Mouse (Mus musculus): ENCODE results near the gene Prom1.
"Not testable (repeated sequence)": the region's sequence is repeated elsewhere in the genome, so short reads cannot be mapped to it uniquely, and the experiment has no call there.

Gene Prom1

DNA sequence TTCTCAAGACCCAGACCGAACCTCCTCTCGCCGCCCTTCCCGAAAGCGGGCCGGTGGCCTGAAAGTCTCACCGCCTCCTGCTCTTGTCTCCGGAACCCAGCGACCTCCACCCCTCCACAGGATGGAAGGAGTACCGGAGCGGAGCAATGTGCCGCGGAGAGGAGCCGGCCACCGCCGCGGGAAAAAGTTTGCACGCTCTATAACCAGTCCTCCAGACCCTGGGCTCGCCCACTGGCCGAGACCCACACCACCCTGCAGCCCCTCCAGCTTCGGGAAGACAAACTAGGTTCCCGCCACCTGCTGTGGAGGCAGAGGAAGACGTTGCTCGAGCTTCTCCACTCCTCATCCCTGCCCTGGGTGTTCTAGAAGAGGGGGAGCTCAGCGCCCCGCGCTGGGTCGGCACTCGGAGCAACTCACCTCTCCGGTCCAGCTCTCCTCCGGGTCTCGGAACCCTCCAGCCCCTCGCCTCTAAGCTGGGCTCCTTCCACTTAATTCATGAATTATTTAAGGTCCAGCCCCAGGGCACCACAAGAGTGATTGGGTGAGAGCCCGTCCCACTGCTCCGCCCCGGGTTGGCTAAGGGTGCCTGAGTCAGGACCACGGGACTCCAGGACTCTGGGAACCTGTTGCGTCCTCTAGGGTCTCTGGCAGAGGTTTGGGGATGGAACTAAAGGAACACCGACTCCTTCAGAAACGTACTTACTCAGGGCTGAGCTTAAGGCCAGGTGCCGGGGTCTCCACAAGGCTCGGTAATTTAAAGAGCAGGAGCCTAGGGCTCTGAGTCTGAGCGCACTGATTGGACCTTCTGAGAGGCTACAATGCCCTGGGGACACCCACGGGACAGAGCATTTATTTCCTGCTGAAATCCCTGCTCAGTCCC, at the start of gene Prom1:
TSS of gene Prom1 (minus strand) at position 802 of the 880 bp plus-strand sequence.
- in situ Hi-C loops (cut with MboI, MseI), result no loop called here

- in situ Hi-C loops (cut with MboI, MseI), result no loop called here
Measured at GRCm38 (mm10) chr5:44147732-44148131, 45.9 kb upstream of the Prom1 start.

DNA sequence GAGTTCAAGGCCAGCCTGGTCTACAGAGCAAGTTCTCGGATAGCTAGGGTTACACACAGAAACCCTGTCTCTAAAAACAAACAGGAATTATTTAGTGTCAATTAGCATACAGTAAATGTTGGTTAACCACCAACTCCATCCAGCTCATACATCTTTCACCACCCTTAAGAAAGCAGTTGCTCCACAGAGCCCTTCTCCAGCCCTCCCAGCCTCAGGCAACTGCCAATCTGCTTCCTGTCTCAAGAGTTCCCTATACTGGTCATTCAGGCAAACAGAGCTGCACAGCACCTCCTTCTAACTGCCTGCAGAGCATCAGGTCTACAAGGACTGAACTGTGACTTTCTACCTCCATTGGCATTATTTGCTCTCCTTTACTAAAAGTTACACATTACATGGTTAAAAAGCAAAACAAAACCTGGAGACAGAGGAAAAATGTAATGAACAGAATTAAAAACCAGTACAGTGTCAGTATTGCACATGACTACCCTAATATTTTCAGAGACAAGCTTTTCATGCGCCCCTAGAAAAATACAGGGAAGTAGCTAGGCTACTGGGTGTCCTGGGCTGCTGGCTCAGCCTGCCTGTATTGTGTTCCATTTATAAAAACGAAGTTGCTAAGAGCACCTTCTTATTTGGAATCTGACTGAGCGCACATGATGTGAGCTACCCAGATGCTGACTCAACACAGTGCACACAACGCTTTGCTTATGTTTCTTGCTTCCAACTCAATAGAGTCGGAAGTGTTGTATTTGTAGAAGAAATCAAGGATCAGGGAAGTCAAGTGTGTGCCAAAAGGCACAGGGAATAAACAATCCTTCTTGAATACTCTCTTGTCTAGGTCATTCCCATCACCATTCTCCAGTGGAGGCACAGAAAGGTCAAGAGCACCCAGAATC, 44.9 kb upstream of the Prom1 start:
- in situ Hi-C loops (cut with MboI, MseI), result no loop called here

DNA sequence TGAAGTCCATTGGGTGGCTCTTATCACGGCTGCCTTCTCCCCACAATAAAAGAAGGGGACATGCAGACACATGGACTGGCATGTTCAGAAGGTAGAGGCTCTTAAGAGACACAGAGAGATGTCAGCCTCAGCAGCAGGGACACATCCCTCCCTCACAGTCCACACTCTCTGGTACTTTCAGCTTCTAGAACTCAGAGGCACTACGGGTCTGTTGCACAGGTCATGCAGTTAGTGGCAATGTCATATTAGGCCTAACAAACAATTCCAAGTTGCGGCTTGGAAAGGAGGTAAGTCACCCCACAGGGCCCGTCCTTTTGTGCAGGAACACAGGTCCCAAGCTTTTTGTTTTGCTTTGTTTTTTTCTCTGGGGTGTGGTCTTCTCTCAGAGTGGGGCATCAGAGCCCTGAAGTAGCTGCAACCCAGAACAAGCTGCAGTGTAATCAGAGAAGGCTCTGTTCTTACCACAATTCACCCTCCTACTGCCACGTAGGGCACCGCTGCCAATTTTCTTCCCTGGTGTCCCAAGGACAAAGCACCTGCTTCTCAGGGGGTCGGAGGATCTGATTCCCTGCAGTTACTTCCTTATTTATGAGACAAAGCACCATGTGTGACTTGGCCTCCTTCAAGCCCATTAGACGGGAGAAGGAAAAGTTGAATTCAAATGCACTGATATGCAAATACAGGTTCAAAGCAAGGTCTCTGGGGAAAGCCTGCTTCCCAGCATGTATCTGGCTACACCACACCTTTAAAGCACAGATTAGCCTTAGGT, 41.8 kb upstream of the Prom1 start:
- in situ Hi-C loops (cut with MboI, MseI), result no loop called here

DNA sequence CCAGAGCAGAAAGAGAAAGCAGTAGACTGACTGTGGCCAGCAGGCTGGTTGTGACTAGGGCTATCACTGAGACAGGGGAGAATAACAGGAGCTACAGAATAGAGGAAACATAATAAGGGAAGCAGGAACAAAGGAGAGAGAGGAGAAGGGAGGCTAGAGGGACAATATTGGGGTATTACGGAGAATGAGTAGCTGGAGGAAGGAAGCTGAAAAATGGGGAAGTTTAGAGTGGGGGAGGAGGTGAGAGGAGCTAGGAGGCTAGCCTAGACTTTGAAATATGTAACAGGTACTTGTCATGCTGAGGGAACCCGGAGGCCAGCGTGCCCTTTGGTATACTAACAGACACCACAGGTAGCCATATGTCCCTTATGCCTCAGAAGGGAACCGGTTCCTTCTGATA, 25.7 kb upstream of the Prom1 start:
- in situ Hi-C loops (cut with MboI, MseI), result no loop called here

DNA sequence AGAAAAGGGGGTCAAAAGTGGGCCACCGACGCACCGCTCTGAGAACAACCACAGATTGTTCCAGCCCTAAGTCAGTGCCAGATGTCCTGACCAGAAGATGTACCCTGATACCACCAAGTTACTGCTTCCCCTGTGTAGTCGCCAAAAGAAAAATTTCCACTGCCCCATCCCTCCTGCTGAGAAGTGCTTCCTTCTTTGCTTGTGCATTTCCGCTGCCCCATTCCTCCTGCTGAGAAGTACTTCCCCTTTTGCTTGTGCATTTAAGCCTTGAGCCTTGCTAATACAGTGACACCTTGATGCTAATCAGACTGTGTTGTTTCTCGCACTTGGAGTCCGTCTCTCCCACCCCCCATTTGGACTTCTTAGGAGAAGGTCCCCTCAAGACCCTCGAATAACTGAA, 24.7 kb upstream of the Prom1 start:
- in situ Hi-C loops (cut with MboI, MseI), result not testable (repeated sequence)

DNA sequence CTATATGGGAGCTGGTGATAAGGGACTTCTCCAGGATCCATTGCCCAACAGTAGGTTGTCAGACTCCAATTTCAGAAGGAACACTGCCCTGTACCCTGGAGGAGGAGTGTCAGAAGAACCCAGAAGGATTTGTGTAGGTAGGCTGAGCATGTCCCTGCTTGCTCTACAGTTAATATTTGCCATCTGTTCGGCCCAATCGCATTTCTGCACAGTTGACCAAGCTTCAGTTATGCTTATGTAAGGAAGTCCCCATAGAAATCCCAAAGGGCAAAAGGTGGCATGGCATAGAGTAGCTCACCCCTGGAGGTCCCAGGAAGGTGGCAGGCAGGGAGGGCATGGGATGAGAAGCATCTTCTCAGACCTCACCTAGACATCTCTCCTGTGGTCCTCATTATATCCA, 19.6 kb upstream of the Prom1 start:
- in situ Hi-C loops (cut with MboI, MseI), result no loop called here

DNA sequence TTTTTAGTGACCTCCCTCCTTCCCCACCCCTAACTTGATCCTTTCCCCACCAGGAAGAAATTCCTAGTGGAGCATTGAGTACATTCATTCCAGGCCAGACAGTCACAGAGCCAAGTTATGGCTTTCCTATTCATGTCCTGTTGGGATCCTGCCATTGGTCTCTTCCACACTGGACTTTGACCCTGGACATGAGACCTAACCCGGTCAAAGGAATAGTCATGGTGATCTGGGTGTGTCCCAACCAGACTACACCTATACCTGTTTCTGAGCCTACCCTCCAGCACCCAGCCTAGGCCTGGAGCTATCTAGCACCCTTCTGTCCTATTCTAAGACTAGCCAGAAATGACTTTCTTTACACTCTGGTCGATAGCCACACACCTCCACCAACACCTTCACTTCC, 11.3 kb upstream of the Prom1 start:
- in situ Hi-C loops (cut with MboI, MseI), result no loop called here

DNA sequence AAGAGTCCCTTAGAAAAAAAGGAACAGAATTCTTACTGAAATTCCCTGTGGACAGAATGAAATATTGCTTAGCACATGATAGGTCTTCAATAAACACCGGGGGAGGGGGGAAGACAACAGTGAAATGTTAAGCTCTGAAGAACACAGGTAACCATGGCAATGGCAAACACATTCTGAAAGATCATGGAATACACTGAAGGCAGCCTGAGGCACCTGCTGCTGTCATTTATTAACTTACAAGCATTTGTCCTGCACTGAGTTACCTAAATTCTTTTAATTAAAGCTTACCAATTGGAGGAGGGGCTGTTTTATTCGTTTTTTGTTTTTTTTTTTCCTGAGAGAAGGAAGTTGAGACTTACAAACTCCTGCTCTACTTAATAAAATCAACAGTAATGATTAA, 7.3 kb upstream of the Prom1 start:
- in situ Hi-C loops (cut with MboI, MseI), result no loop called here

DNA sequence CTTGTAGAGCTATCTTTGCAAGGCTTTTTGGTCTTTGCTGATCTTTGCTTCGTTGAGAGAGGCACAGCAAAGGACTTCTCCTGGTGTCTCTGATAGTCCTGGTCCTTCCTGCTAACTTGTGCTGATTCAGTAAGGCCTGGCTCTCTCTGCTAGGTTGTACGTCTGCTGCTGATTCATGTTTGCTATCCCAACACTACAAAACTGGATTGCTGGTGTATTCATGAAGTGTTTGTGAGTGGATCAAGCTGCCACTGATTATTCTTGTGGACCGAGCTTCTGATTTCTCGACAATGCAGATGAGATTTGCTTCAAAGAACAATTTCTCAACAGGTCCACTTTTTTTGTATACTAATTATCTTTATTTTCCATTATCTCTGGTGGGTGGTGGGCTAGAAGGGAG, 6.3 kb upstream of the Prom1 start:
- in situ Hi-C loops (cut with MboI, MseI), result no loop called here

DNA sequence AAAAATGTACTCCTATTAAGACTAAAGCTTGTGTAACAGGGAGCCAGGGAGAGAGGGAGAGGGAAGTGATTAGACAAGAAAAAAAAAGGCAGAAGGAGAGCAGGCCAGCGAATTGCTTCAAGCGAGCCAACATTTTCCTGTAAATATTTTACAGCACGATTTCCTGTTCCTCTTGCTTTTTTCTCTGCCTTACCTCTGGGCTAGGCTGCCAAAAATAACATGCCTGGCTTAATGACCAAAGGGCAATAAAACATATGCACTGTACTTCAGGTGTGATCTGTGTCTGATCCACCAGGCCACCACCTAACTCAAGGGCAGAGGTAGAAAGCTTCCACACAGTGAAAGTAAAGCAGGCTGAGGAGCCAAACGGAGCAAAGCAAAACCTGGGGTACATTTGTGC, 3.4 kb upstream of the Prom1 start:
- in situ Hi-C loops (cut with MboI, MseI), result no loop called here

DNA sequence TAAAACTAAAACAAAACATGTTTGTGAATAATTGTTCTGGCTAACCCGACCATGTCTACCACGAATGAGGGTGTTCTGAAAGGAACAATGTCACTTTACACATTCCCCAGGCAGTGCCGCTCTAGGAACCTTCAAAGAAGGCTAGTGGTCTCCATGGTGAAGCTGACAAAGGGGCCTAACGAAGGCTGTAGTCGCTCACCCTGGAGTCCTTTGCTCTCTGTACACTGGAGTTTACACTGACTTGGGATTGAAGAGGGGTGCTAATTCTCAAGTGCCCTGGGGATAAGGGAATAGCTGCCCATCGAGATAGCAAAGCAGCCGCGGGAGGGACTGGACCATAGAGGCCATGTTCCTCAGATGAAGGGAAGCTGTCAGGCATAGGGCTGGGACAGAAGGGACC, 2.9 kb upstream of the Prom1 start:
- in situ Hi-C loops (cut with MboI, MseI), result no loop called here

GRCm38 (mm10) chr5:44104120-44104519, 2.3 kb upstream of the Prom1 start:
- in situ Hi-C loops (cut with MboI, MseI), result no loop called here

- in situ Hi-C loops (cut with MboI, MseI), result no loop called here
Measured at GRCm38 (mm10) chr5:44103121-44103520, 1.3 kb upstream of the Prom1 start.

GRCm38 (mm10) chr5:44100544-44101230, 1.1 kb downstream of the Prom1 start:
- in situ Hi-C loops (cut with MboI, MseI), result no loop called here

- in situ Hi-C loops (cut with MboI, MseI), result no loop called here
Measured at GRCm38 (mm10) chr5:44100187-44100543, 1.7 kb downstream of the Prom1 start.

DNA sequence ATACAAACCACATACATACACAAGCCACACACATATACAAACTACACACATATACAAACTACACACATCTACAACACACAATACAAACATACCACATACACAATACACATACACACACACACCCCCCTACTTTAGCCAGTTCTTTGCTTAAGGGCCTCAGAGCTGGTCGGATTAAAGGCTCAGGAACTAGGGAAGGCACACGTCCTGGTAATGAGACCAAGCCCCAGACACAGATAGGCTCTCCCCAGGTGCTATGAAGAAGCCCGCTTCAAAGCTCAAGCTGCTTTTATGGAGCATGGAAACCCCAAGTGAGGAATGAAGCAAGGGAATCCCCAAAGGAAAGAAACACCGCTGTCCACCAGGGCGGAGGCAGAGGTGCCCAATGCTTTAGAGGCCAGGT, 4.8 kb downstream of the Prom1 start:
- in situ Hi-C loops (cut with MboI, MseI), result no loop called here

DNA sequence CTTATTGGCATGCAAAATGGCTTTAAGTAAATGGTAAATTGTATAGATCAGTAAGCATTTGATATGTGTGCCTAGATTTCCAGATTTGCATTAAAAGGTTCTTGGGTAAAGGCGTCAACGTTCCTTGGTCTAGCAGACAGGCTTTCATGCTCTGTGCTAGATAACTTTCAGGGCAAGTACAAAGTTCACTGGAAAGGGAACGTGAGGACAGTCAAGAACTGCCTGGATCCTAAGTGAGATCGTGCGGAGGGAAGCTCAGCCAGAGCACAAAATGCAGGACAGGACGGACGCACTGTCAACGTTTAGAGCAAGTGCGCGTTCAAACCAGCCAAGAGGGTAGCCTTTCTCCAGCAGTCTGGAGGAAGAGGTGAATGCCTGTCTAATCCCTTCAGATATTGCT, 5.7 kb downstream of the Prom1 start:
- in situ Hi-C loops (cut with MboI, MseI), result no loop called here

DNA sequence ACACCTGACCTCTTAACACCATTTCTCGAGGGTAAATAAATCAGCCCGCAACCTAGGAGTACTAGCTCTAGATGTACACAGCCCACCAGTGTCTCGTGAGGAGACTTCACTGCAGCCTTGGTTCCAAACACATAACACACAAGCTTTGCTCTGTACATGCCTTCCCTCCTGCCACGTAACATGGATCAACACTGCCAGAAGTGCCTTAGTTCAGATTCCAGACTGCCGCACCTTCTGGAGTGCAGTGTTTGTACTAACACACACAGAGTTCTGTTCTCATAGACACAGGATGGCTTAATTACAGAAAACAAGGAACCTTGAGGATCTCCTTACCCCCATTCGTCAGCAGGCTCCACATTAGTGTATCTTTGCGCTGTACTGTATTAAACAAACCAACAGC, 6.1 kb downstream of the Prom1 start:
- in situ Hi-C loops (cut with MboI, MseI), result no loop called here

GRCm38 (mm10) chr5:44087034-44087433, 14.8 kb downstream of the Prom1 start:
- in situ Hi-C loops (cut with MboI, MseI), result no loop called here

- in situ Hi-C loops (cut with MboI, MseI), result no loop called here
Measured at GRCm38 (mm10) chr5:44085871-44086270, 16.0 kb downstream of the Prom1 start.

Measured in regulatory T cell (primary cell).